Mouse (Mus musculus) A20 (cell line): Measurements from ENCODE around the gene Akap3.

Experiments used
- DNase-seq: peaks from one replicate; pipeline ENCODE4 v3.0.0-alpha.2; 2011; ENCODE audit warnings: low read depth, low spot score

The Akap3 gene

GRCm38 (mm10) chr6:126852881-126853280 is at the start of gene Akap3:
Gene Akap3 (plus strand): TSS chr6:126853098.
- DNase-seq = no peak

DNA sequence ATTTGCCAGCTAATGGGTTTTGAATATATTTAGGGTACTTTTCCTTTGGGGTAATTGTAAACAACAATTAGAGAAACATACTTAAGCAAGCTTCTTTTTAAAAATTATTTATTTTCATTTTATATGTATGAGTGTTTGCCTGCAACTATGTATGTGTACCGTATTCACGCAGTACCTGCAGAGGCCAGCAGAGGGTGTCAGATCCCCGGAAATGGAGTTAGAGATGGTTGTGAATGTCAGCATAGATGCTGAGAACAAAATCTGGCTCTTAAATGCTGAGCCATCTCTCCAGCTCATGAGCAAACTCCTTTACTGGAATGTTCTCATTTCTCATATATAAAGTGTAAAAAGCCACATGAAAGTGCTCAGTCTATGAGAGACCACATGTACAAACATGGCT is 46.1 kb upstream of the Akap3 start:
- DNase-seq = peak; percentile 50

DNA sequence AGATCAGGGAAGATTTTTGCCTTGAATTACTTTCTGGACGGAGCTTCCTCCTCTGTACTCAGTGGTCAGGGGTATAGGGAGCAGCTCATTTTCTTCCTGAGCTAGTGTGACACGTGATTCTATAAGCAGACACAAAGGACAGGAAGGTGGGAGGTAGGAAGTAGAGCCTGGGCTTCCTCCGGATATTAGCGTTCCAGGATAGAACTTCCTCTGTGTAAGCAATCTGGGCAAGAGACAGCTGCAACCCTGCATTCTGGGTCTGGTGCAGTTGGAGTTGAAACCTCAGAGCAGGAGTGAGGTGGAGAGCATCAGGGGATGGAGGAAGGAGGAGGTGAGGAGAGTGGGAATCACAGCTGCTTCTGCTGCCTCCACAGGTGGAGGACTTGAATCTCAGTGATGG is 44.8 kb upstream of the Akap3 start:
- no peak for DNase-seq

GRCm38 (mm10) chr6:126808561-126808960 is 44.3 kb upstream of the Akap3 start:
- no peak for DNase-seq

GRCm38 (mm10) chr6:126811481-126811880 is 41.4 kb upstream of the Akap3 start:
- no peak for DNase-seq

DNA sequence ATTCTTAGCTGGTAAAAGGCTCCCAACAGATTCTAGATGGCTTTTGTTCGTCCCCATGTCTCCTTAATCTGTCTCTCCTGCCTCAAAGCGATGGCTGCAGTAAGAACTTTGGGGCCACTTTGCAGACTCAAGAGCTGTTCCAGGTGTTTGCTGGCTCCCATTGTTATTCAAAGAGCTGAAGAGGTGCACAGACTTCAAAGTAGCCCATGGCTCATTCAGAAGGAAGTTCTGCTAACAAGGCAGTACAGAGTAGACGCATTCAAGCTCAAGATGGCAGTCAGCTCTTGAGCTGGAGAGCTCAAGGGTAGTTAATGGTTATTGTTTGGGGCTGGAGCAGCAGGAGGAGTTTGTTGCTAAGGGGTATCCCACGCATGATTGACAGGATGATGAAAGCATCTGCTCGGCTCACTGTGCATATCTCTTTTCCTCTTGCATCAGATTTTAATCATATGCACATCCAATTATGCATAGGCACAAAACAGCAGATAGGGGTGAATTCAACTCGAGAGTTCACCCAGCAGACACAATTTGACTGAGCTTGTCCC is 37.6 kb upstream of the Akap3 start:
- DNase-seq = no peak

DNA sequence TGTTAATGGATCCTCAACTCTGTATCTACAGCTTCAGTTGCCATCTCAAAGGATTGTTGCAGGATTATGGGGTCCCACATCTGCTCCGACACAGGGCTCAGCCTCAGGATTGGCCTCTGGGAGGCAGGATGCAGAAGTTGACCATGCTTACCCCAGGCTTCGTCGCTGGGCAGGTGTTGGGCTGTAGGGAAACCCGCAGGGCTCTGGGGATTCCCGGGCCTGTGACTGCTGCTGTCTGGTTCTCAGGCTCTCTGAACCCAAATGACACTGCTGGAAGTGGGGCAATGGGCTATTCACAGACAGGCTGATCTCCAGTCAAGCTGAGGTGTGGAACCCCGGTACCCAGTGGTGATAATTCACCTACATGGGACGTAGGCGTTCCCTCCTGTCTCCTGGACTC is 36.6 kb upstream of the Akap3 start:
- DNase-seq = peak; percentile 11

- DNase-seq = no peak
These were observed 29.8 kb upstream of the Akap3 start for GRCm38 (mm10) chr6:126823087-126823486.

DNA sequence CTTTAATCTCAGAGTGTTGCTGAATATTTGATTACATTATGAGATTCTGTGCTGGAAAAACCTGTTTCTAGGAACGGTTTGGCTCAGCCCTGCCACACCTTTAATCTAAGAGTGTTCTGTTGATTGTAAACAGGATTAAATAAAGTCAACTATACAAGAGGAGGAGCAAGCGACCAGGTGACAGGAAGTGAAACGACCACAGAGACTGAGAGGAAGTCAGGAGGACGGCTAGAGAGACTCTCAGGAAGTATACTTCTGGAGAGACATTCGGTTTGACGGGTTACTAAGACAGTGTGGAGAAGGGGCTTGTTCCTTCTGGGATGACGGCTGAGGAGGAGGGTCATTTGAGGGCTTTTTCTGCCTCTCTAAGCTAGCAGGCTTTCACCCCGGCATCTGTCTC is 16.3 kb upstream of the Akap3 start:
- DNase-seq = peak; percentile 29

DNA sequence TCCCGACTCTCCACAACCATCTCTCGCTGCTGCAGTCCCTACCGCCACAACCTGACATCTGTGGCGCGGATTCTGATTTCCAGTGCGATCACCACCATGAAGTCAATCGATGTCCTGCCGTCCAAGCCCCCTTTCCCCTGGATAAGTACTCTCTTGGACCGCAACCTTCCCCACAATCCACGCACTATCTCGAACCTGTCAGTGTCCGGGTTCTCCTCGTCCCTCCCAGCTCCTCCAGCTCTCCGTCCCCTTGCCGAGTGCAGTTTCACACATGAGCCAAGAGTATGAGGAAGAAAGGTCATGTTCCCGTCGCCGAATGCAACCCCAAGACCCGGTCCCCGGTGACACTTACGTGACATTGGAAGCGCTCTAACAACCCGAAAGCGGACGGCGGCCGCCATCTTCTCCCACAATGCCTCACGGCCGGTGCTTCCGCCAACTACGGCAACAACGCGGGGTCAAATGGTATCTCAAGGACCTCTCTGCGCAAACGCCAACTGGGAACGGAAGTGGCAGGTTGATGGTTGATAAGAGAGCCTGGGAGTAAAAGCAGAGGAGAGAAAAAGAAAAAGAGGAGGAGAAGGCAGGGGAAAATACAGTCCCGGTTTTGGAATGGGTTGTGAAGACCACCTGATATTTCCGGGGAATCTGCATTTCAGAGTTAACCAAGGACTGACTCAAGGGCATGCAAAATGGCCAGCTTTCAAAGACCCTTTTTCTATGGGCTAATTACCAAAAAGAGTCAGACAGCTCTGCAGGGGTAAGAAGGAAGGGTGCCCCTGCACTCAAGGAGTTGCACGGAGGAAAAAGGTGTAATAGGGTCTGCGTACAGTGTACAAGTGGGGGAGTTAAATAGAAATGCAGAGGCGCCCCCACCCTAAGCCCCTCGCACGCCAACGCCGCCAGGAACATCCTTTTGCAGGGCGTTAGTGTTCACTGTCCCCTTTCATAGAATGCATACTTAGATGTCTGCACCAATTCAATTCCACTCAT is 3.9 kb upstream of the Akap3 start, which contains the start of gene Ndufa9:
Gene Ndufa9, minus strand, starts transcription at position 425 of the 993 bp plus-strand sequence.
- peak; percentile 94 for DNase-seq

GRCm38 (mm10) chr6:126877118-126877517 is 24.2 kb downstream of the Akap3 start:
- no peak for DNase-seq

GRCm38 (mm10) chr6:126907378-126907777 is 54.5 kb downstream of the Akap3 start:
- no peak for DNase-seq

- no peak for DNase-seq
These were observed 55.0 kb downstream of the Akap3 start for GRCm38 (mm10) chr6:126907876-126908275.

DNA sequence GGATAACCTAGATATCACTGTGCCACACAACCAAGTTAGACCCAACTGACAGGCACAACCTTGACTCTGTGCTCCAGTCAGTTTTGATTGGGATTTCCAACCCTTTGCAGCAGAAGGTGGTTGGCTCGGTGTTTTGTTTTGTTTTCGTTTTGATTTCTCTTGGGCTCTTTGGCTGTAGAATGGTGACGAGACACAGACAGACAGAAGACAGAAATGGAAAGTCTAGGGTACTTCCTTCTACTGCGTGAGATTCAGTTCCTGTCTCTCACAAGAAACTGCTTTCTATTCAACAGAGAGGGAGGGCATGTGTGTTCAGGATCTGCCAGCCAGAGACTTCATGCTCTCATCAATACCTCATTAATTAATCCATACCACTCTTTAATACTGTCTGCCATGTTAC is 57.8 kb downstream of the Akap3 start:
- DNase-seq = peak; percentile 73

- DNase-seq = no peak
These were observed 62.0 kb downstream of the Akap3 start for GRCm38 (mm10) chr6:126914928-126915327.

- DNase-seq = no peak
These were observed 68.4 kb downstream of the Akap3 start, which contains the start of gene Dyrk4 for GRCm38 (mm10) chr6:126921111-126921881. Gene Dyrk4 (minus strand): TSS chr6:126921839.
